Mouse (Mus musculus) gastrocnemius, adult 8-10 months (tissue): ENCODE results near the gene Vwa8. TPM values are rescaled to one million over a fixed set of nuclear protein-coding genes. Genes with fewer than 3 reads are reported as not detected.

Experiments used
- DNase-seq, 2 experiments: peaks; one replicate each; pipeline ENCODE4 v3.0.0; 2022; ENCODE audit warnings: low spot score in 2 of 2
- total RNA-seq, 4 experiments: library from RNA; stranded (reverse); gene quantifications; 2 replicates each; pipeline ENCODE4 v1.2.4; 2022

Gene Vwa8
- total RNA-seq, 4 experiments from 2014 or later: 76.1 to 89.9 (median 79.6) TPM

DNA sequence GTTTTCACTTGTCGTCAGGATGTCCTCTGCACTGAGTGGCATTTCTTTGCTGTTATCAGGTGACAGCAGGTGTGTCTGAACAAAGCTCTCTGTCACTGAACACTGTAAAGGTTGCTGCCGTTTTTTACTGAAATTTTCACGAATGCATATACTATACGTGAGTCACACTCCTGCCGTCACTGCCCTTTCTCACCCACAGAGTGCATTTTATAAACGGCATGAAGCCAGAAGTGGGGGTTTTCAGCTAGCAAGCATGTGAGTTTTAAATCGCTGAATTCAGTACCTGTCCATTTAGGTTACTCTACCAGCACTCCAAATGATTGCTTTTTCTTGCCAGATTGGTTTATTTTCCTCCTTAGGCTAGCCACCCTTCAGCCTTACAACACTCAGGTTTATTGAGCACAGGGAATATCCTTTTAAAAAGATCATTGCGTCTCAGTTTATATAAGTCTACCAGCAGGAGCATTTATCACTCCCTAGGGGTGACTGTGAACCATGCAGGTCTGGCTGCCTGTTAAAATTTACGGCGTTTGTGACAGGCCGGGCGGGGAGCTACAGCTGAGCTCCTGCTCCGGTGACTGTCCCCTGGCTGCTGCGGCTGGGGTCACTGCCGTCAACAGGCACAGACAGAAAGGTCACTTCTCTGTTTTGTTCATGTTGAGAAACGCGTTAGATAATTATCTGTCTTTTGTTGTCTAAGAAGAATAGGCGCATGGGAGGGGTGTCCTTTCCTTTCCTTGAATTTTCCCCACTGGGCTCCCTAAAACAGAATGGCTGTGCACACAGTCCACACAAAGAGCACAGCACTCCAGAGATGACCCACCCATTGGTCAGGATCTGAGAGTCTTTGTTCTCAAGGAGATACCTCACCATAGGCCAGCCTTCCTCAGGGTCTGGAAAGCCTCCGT, 291.3 kb downstream of the Vwa8 start:
- peak; percentile 45 to 60 for DNase-seq

DNA sequence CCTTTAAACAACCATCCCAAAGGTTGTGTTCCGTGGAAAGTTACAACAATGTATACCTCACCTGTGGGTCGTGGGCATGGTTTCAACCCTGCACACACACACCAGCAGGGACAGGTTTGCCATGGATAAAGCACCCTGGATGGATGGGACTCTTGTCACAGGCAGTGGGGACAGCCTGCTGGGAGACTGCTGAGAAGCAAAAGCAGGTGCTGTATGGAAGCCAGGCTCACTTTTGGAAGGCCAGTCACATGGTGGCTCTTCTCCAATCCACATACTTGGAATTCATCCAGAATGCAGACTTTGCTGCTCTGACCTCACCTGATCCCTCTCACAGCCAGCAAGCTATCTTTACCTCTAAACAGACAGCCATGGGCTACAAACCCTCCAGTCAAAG, 292.0 kb downstream of the Vwa8 start:
- DNase-seq: peak in 1 of 2 experiments; percentile 34

DNA sequence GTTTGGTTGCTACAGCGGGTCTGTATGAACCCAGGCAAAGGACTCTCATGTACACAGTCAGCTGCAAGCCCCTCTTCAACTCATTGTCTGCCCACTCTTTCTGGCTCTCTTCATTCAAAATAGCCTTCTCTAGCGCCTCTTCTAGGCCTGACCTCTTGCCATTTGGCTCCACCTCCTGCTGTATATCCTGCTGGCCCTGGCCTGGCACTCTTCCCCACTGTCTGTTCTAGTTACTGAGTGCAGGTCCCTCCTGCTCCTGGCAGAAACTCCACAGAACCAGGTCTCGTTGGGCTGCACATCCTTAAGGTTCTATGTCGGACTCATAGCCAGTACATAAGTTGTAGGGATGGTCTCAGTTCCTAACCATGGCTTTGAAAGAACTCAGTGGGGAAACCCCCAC, 293.5 kb downstream of the Vwa8 start:
- no peak for DNase-seq

DNA sequence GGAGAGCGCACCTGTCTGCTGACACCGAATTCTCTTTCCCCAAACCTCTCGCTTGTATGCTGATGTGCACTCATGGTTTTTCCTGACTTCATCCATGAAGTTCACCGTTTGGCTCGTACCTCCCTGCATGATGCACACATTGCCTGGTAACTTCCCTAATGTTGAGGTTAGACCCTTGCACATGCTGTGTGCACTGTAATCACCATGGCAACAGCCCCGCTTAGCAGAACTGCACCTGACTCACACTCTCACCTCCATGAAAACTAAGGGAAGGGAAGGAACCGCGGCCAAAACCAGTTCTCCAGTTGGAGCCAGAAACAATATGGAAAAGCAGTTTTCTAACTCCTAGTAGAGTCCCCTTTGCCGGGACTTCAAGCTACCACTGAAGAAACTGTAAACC, 294.8 kb downstream of the Vwa8 start:
- no peak for DNase-seq

DNA sequence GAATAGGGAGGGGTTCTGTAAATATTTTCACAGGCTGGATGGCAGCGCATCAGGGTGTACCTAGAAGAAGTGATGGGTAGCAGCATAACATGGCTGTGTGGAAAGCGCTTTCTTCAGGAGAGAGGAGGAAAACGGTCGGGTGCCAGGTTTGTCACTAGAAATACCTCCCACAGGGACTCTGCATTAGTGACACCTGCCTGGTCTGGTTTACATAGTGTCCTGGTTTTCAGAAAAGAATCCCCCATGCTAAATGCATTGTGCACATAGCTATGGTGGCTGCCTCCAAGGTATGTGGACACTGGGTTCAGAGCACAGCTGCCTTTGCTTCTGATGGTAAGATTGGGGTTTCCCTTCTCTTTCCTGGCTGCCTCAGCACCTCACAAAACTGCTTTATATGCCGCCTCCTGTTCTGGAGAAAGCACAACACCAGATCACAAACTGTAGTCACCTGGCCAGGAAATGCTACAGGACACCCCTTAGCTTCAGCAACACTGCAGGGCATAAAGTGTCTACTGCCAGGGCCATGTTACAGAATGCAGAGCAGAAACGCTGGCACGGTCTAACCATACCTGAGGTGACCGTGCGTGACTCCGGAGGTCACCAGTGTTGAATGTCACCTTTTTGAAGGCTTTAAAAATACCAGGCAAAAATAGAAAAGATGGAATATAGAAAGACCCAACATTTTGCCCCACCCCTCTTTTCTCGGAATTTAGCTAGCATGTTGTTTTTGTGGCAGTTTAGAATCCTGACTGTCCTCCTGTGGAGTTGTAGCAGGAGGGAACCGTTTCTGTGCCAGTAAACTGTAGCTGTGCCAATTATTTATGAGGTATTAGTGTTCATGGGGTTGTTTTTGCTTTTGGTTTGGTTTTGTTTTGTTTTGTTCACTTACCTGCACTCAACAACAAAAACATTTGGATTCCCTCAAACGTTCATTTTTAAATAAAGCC, 295.7 kb downstream of the Vwa8 start:
- no peak for DNase-seq

DNA sequence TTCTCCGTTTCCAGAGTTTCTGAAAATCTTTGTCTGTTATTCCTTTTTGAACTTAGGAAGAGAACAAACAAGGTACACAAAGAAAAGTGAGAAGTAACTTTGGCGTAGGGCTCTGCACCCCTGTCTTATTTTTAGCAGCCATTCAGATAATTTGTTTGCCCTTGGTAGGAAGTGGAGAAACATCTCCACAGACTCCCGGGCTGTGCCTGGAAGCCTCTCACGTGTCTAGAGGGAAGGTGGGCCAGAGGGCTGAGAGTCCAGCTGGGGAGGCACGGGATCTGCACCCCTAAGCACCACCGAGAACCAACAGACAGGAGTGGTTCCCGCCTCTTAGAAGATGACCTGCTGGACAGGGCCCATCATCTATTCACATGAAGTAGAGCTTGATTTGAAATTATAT, 302.9 kb downstream of the Vwa8 start:
- no peak for DNase-seq

DNA sequence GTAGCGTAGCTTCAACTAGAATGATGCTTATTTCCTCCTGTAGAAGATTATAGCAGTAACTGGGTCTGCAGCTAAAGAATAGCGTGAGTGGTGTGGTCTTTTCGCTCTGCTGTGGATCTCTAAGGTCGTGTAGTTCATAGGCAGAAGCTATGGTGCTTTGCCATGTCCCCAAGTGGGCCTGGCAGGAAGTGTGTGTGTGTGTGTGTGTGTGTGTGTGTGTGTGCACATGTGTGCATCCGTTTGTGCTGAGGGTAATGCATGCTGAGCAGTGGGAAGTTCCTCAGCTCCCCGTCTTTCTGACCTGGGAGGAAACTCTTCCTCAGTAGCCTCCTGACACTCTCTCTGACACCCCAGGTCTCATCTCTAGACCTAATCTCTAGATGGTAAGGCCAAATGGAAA, 305.0 kb downstream of the Vwa8 start:
- DNase-seq: no peak

DNA sequence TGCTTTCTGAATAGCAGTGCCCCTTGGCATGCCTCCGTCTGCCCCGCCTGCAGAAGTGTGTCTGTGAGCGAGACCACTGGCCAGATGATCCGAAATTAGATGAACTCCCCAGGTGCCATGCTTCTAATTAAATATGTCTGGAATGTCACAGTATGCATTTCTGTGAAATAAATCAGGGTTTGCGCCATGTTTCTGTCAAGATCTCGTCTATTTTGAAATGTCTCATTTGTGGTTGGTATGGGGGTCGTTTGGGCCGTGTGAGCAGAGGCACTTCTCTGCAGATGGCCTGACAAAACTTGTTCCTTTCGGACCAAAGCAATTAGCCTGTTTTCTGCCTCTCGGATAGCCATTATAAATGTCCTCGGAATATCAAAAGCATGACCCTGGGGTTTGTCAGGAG, 306.1 kb downstream of the Vwa8 start:
- DNase-seq: no peak

DNA sequence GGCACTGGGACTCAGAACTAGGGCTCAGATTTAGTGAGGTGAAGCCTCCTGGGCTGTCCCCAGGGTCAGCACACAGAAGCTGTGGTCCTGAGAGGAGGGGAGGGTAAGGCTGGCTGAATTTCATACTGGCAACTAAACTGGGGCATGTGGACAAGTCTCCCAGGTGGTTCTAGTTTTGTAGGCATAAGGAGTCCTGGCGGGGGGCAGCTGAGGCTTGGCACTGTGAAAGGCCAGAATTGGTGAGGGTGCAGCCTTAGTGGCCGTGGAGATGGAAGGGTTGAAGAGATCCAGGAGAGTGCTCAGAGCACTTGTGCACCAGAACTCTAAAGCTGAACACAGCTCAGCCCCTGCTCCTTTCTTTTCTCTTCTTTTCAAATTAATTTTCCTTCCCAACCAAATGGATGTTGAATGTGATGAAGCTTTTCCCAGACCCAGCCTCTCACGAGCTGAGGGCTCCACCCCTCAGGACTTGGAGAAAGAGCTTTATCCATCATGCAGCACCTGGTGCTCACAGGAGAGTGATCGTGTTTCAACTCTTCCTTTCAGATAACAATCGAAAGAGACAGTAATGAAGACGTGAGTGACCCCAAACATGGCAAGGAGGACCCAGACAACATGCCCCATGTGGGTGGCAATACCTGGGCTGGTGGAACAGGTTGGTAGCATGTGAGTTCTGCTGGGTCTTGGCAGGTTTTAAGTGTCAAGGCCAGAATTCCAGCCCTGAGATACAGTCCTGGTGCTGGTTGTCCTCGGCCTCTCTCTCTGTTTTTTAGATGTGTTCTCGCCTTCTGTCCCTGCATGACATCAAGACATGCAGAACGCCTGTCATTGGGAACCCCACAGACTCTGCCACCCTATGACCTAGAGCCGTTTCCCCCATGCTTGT, 307.9 kb downstream of the Vwa8 start:
- DNase-seq: peak in 1 of 2 experiments; percentile 2

DNA sequence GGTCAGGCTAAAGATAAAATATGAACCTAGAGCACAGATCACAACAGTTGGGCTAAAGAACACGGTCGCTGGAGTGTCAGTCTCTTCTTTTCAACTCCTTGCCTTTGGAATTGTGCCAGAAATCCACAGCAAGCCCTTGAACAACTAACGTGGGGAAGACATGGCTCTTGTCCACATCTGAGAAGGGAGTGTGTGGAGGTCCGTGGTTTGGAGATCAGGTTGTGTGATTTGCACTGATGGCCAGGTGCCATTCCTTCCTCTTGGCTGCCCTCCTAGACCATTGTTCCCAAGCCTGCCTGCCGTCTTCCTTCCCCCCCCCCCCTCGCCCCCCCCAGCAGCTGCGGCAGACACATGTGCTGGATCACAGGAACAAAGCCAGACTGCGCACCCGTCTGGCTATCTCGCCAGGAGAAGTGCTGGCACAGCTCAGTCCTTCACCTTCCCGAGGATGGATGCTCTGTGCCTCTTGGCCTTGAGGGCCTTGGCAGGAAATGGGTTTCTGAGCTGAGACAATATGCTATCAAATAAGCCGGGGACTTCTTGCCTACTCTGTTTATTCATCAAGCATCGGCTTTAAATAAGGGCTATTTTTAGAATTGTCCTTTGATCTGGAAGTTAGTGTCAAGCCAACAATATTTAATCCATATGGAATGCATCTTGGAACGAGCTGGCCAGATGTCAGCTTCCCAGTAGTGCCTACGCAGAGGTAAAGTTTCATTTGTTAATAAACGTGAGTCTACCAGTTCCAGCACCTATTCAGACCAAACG, 308.8 kb downstream of the Vwa8 start:
- peak in 1 of 2 experiments; percentile 31 for DNase-seq

DNA sequence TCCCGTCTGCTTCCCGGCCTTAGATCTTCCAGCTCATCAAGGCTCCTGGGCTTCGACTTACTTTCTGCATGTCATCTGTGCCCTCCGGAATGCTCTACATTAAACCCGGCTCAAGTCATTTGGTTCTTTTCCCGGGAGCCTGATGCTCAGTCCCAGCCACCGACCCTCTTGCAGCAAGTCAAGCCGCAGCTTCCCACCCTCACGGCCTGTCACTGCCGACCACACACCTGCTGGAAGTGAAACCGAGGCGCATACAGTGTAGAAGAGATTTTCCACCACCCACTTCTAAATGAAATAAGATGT, 309.3 kb downstream of the Vwa8 start:
- DNase-seq: no peak

DNA sequence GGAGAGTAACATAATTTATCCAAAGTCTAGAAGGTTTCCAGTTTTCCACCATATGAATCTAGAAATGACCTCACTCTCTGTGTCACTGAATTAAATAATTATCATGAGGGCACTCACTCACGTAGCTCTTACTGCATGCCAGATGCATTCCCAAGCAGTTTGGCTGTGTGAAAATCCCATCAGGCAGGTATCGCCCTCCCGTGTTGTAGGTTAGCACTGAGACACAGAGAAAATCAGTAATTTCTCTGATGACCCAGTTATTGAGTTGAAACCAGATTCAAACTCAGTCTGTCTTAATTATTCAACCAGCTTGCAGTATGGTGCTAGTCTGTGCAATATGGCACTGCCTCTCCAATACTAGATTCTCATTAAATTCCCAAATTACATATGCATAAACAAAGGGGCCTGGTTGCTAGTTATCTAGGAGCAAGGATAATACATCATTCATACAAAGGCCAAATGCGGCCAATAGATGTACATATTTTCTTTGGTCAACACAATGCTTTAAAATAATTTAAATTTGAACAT, 309.9 kb downstream of the Vwa8 start:
- no peak for DNase-seq

DNA sequence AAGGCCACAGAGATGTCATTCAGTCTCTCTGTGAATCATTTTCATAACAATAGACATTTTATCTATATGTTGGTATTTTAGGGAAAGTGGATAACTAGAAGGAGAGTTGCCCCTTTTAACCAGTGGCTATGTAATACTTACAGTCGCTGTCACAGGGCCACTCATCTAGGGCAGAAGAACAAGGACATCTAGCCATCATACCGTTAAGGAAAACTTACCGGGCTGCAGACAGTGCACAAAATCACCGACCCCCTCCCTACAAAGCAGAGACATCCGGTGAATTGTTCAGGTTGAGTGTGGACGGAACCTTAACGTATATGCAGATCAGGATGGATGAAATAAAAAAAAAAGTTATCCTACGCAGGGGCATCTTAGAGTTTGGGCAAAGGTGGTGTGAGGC, 310.6 kb downstream of the Vwa8 start:
- no peak for DNase-seq

DNA sequence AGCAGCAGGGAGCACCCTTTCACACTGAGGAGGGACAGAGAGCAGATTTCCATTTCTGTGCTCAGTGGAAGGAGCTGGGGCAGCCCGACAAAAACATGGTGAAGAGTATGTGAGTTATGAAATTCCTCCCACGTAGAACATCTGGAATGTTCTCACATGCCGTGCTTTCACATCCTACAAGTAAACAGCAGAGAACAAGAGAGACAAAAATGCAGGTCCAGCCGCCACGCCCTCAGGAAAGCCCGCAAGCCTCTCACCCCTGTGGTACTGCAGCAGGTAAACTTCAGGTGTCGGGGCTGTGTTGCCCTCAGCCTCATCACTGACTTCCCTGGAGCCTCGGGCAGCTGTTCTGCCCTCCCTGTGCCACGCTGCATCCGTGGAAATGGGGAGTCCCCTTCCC, 311.6 kb downstream of the Vwa8 start:
- no peak for DNase-seq

DNA sequence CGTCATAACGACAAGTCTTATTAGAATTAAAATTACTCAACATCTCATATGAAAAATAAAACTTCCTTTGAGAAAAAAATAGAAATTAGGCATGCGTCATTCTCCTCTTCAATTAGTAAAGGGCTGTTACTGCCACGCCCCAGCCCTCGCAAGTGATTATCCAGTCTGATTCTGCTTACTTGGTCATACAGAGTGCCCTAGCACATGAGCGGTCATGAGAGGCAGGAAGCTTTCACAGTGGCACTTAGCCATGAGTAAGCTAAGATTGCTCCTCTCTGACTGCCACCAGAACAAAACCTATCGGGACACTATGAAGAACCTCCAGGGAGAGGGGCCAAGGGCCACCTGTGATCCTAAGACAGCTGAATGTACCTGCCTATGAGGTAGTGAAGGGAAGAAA, 312.1 kb downstream of the Vwa8 start:
- DNase-seq: no peak

DNA sequence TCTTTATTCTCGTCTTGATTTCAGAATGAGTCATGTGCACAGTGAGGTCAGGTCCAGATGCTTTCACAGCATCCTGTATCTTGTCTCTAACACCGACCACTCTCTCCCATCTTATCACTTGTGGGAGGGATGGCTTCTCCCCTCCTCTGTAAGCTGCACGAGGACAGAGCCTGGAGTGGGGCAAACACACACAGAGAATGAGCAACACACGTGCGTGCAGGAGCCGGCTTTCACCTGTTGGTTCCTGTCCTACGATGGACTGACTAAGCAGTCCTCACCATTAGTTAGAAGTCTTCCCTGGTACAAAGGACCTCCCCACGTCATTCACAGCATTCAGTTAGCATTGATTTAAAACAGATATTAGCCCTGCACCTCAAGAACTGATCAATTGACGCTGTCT, 312.9 kb downstream of the Vwa8 start:
- no peak for DNase-seq

DNA sequence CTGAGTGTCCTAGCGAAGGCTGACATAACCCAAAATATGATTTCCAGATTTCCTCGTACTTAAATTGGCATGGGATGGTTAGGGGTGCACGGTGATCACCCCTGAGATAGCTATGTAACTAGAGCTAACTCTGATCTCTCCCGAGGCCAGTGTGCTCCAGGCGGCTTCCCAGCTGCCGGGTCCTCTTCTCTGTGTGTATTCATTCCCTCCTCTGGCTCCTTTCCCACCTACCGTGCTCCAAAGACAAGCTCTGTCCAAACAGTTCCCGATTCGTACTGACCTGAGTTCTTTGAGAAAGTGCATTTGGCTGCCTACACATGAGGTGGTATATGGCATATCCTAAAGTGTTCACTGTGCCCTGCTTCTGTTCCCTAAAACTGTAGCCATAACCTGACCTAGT, 313.8 kb downstream of the Vwa8 start:
- DNase-seq: no peak

DNA sequence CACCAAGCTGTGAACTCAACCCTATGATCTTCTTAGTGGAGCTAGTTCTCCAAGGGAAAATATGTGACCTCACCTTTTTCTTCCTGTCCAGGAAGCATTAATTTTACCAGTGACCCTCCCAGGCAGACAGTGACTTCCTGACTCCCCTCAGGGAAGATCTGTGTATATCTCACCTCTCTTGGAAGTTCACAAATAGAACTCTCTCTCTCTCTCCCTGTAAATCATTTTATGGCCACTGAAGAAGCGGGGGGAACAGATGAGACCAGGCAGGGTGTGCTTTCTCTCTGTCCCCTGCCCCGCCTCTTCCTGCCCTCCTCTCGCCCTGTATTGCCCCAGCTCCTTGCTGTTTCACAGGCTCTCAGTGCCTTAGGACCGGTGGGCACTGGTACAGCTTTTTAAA, 315.5 kb downstream of the Vwa8 start:
- DNase-seq: no peak

DNA sequence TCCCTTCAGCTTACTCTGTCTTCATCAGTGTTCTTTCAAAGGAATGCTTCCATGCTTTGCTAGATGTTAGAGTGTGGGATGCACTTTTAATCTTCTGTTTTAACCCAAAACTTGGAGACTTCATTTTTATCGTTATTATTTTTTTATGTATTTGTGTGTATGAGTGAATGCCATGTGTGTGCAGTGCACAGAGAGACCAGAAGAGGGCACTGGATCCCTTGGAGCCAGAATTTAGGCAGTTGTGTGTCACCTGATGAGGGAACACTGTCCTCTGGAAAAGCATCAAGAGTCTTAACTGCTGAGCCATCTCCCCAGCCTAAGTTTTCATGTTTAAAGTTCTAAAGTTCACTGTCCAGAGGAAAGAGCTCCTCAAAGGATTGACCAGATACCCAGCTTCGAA, 316.1 kb downstream of the Vwa8 start:
- no peak for DNase-seq

DNA sequence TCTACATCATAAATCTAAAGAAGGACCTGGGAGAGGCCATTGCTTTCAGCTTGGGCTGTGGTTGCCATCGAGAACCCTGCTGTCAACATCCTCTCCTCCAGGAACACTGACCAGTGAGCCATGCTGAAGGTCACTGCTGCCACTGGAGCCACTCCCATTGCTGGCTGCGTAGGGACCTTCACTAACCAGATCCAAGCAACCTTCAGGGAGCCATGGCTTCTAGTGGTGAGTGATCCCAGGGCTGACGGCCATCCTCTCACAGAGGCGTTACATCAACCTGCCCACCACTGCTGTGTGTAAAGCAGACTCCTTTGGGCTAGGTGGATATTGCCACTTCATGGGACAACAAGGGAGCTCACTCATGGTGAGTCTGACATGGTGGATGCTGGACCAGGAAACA, 325.7 kb downstream of the Vwa8 start:
- DNase-seq: peak; percentile 0 to 1

DNA sequence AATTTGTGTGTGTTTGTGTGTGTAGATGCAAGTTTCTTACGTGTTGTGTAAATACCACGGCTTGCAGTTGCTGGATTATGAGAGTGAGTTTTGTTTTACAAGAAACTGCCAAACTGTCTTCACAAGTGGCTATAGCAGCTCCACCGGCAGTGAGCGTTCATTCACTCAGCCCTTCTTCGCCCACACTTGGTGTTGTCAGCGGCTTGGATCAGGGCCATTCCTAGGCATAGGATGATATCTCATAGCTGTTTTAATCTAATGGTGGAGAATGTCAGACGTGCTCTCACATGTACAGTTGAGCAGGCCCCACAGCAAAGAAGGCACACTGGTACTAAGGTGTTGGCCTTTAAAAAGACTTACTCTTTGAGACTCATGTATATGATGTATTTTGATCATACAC, 328.9 kb downstream of the Vwa8 start:
- no peak for DNase-seq
